Mouse (Mus musculus): ENCODE results near the gene Zdhhc7.

DNA sequence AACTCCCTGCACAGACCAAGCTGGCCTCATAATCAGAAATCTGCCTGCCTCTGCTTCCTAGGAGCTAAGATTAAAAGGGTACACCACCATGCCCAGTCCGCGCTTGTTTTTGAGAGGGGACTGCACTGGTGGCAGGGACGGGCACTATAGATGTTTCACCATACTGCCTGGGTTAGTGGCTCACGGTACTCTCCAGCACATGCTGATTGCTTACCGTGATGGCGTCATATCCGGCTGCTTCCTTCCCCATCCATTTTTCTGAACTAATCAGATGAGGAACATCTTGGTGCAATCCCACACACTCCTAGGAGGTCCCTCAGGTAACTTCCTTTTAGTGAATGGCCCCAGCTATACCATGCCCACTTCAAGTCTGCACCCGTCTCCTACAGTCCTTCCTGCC lies 56.4 kb downstream of the Zdhhc7 start:
- TF ChIP-seq POLR2A (IDR thresholded peaks at IDR 0.05; ENCODE audit: insufficient read depth, low read depth, low read length) (no peak), CTCF (IDR thresholded peaks at IDR 0.05; ENCODE audit: insufficient read depth, low read depth, low read length) (no peak)

All from olfactory bulb, adult 2 months (tissue).